Mouse (Mus musculus) left cerebral cortex, postnatal 4 days (tissue): ENCODE data around the gene Gm6904. TPM values are rescaled to one million over a fixed set of nuclear protein-coding genes. Genes with fewer than 3 reads are reported as not detected.
A peak's percentile ranks its signal among the peaks of the same experiment; 100 is the strongest.
"Not testable (repeated sequence)": the region's sequence is repeated elsewhere in the genome, so short reads cannot be mapped to it uniquely, and the experiment has no call there.

Experiments
- DNase-seq: peaks from one replicate; pipeline ENCODE4 v3.0.0-alpha.2; 2022
- intact Hi-C: fragments of 180-260 bp; cut with DNase I; formaldehyde crosslinking; loops from one replicate; pipeline ENCODE4 v1.15.1; 2025
- total RNA-seq, 2 experiments: library from RNA; stranded (reverse); gene quantifications; 2 replicates each; pipeline ENCODE4 v1.2.3; 2021

The Gm6904 gene
- total RNA-seq = not detected

- intact Hi-C loops = no loop called here
- no peak for DNase-seq
These were observed at the start of gene Gm6904 for GRCm38 (mm10) chr14:59260056-59260455. TSS of gene Gm6904 (minus strand) at chr14:59260216.

GRCm38 (mm10) chr14:59297391-59297790 is 37.4 kb upstream of the Gm6904 start, which contains the start of gene Phf11a:
TSS of gene Phf11a (minus strand) at chr14:59297522.
- DNase-seq, intact Hi-C loops: not testable (repeated sequence)

DNA sequence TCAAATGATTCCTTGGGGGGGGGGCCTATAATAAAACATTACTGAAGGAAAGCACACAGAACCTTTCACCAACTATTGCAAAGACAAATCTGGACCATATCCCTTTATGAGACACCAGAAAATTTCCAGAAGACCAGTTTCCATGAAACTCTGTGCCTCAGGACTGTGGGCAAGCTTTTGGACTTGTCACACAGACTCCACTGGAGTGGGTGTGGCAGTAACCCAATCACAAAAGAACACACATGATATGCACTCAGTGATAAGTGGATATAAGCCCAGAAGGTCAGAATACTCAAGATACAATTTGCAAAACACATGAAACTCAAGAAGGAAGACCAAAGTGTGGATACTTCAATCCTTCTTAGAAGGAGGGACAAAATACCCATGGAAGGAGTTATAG is 31.8 kb upstream of the Gm6904 start:
- intact Hi-C loops, DNase-seq: not testable (repeated sequence)

GRCm38 (mm10) chr14:59274961-59275360 is 14.9 kb upstream of the Gm6904 start:
- DNase-seq, intact Hi-C loops: not testable (repeated sequence)

DNA sequence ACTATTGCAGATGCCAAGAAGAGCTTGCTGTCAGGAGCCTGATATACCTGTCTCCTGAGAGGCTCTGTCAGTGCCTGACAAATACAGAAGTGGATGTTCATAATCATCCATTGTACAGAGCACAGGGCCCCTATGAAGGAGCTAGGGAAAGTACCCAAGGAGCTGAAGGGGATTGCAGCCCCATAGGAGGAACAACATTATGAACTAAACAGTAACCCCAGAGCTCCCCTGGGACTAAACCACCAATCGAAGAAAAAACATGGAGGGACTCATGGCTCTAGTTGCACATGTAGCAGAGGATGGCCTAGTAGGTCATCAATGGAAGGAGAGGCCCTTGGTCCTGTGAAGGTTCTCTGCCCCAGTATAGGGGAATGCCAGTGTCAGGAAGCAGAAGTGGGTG is 4.2 kb downstream of the Gm6904 start:
- intact Hi-C loops, DNase-seq: not testable (repeated sequence)

DNA sequence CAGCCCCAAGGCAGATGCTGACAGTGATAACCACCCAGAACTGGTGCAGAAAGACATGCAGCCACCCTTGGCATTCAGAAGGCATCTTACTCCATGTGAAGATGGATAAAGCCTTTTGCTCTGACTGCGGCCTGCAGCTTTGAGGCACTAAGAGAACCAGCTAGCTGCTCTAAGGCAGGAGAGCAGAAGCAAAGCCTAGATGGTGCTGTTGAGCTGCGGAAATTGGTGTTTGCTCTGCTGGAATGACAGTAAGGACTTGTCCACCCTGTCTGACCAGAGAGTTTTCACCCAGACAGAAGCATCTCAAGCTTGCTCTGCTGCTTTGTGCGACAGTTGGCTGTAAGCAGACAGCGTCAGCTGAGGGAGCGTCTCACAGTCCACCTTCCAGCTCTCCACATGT is 9.7 kb downstream of the Gm6904 start:
- DNase-seq = peak; percentile 6
- intact Hi-C loops = not testable (repeated sequence)

DNA sequence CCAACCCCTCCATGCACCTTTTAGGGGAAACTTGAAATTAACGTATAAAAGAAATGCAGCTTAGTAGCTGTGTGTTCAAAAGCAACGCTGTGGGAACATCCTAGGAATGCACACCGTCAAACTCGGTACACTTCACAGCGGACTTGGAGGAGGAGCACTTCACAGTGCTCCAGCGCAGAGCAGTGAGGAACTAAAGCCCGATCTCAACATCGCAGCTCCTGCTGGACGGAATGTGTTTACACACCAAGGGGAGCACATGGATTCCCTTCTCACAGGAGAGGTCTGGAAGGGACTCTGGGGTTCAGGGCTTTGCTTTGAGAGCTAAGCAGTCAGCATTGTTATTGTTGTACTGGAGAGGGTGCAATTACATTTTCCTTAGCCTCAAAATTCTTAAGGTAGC is 26.4 kb downstream of the Gm6904 start:
- DNase-seq = no peak
- intact Hi-C loops = no loop called here

DNA sequence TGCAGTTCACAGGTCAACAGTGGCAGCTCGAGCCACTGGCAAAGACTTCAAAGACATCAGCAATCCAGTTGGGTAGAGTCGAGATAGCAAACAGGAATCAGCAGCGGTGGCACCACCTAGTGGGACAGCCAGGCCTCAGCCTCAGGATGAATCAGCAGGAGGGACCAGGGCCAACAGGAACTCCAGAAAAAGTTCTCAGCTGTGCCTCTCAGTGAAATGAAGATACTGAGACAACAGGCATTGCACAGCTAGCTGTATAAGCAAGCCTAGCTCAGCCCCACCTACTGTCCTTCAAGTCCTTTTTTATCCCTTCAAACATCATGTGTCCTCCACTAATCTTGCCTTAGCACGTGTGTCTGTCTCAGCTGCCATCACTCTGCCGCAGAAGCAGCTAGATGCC is 28.0 kb downstream of the Gm6904 start:
- intact Hi-C loops = no loop called here
- DNase-seq = no peak

GRCm38 (mm10) chr14:59230331-59230966 is 29.6 kb downstream of the Gm6904 start:
- no peak for DNase-seq

GRCm38 (mm10) chr14:59229822-59230221 is 30.2 kb downstream of the Gm6904 start:
- no peak for DNase-seq
- intact Hi-C loops = no loop called here

More at GRCm38 (mm10) chr14:59230331-59230966, 29.6 kb downstream of the Gm6904 start:
- intact Hi-C loops = no loop called here

- intact Hi-C loops = no loop called here
- DNase-seq = no peak
These were observed 33.8 kb downstream of the Gm6904 start for GRCm38 (mm10) chr14:59226240-59226639.

- DNase-seq = no peak
- intact Hi-C loops = no loop called here
These were observed 40.8 kb downstream of the Gm6904 start for GRCm38 (mm10) chr14:59219241-59219640.

GRCm38 (mm10) chr14:59209816-59210215 is 50.2 kb downstream of the Gm6904 start:
- no peak for DNase-seq
- intact Hi-C loops = no loop called here

- DNase-seq = no peak
- intact Hi-C loops = no loop called here
These were observed 51.0 kb downstream of the Gm6904 start for GRCm38 (mm10) chr14:59209003-59209402.

DNA sequence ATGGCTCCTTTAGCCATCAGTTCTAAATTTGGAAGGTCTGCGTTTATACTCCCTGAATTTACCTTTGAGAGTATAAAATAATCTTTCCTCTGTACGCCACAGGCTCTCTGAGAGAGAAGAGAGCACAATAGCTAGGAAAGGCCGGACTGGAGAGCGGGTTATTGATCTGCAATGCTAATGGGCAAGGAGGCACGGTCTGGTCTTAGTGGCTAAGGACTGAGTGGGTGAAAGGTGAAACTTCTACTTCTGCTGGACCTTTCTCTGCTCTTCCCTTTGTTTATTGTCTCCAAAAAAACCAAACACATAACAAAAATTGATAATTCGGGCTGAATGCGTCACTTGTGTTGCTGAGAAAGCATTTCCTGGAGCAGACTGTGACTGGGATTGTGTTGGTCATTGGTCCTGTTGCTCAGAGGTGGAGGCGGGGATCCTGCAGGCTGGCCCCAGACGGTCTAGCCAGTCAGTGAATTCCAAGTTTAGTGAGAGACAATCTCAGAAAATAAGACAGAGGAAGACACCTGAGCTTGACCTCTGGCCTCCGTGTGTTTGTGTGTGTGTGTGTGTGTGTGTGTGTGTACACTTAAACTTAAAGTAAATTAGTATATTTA is 53.9 kb downstream of the Gm6904 start:
- DNase-seq = no peak
- intact Hi-C loops = no loop called here

GRCm38 (mm10) chr14:59205461-59205860 is 54.6 kb downstream of the Gm6904 start:
- DNase-seq = no peak
- intact Hi-C loops = no loop called here

- intact Hi-C loops = no loop called here
- DNase-seq = no peak
These were observed 58.3 kb downstream of the Gm6904 start for GRCm38 (mm10) chr14:59201604-59202215.

DNA sequence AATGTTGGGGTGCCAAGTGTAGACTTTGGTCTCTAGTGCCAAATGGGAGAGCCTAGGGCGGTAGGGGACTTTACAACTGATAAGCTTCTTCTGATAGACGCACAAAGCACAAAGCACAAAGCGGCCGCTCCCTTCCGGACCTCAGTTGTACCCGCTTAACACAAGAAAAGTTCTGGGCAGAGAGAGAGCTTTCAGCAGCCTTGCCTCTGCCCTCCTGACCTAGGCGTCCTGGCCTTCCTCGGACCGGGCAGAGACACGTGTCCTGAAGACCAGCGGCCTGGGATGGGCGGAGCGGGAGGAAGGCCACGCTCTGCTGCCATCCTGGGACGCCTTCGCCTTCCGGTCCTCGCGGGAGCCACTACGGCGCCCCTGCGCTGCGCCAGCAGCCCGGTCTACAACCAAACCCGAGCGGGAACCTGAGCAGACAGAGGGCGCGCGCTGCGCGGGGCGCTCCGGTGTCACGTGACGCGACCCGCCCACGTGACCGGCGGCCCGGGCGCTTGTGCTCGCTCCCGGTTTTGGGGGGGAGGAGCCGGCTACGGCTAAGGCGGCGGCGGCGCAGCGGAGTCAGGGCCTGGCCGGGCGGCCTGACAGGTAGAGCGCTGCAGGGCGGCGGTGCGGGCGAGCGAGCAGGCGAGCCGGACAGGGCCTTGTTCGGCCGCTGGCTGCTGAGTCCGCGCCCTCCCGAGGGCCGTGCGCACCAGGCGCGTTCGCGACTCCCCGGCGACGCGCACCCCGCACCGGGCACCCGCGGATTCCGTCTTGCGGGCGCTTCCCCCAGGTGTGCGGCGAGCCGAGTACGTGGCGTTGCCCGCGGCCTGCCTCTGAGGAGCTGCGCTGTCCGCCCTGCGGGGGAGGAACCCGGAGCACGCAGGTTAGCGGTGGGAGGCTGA is 59.1 kb downstream of the Gm6904 start, which contains the start of gene Rcbtb1:
Gene Rcbtb1 (plus strand): TSS at position 499 of the 893 bp plus-strand sequence.
- intact Hi-C loops = no loop called here
- peak; percentile 92 for DNase-seq
